Mouse (Mus musculus) CH12.LX (cell line): Measurements from ENCODE around the gene Gm16253. TPM values are rescaled to one million over a fixed set of nuclear protein-coding genes. Genes with fewer than 3 reads are reported as not detected.

Experiments
- DNase-seq: peaks from one replicate; pipeline ENCODE4 v3.0.0-alpha.2; 2013; ENCODE audit errors: extremely low read depth
- H3K27ac ChIP-seq: 2 replicates; pipeline ENCODE4 v1.5.1; 2012; ENCODE audit warnings: low read depth, mild to moderate bottlenecking, control low read depth, moderate library complexity; ENCODE audit not compliant: insufficient read depth
- H3K27me3 ChIP-seq: replicated peaks from 2 replicates; pipeline ENCODE3; 2012; ENCODE audit warnings: inconsistent platforms
- H3K36me3 ChIP-seq, 2 experiments: replicated peaks in 1 of 2; 2 replicates each; pipeline versions ENCODE3 to v1.6.1; 2012; ENCODE audit warnings: inconsistent platforms in 1 of 2, low read length in 1 of 2, mild to moderate bottlenecking in 1 of 2, mixed read lengths in 1 of 2, moderate library complexity in 1 of 2; ENCODE audit not compliant: control insufficient read depth in 1 of 2, insufficient read depth in 1 of 2
- H3K4me1 ChIP-seq, 2 experiments: 2 replicates each; pipeline ENCODE4 v1.6.1; 2012; ENCODE audit warnings: inconsistent platforms in 1 of 2, moderate library complexity in 1 of 2; ENCODE audit not compliant: insufficient read depth in 2 of 2, control insufficient read depth in 1 of 2
- H3K4me2 ChIP-seq: 2 replicates; pipeline ENCODE4 v1.6.1; 2012; ENCODE audit warnings: low read depth, mild to moderate bottlenecking, control low read depth; ENCODE audit not compliant: poor library complexity, insufficient read depth, severe bottlenecking
- H3K4me3 ChIP-seq, 3 experiments: fragments of 150-350 bp in 1 of 3; sonication (generic) in 1 of 3; replicated peaks in 1 of 3; 2 replicates each; pipeline versions ENCODE3 to v1.5.1; 2011 to 2012; ENCODE audit warnings: low read depth in 2 of 3, low read length in 2 of 3, mild to moderate bottlenecking in 2 of 3, moderate library complexity in 2 of 3, control low read depth in 1 of 3, improper control_type of control experiment in 1 of 3, inconsistent platforms in 1 of 3, mixed read lengths in 1 of 3; ENCODE audit not compliant: poor library complexity in 1 of 3
- H3K79me2 ChIP-seq: replicated peaks from 2 replicates; pipeline ENCODE4 v1.6.1; 2012; ENCODE audit warnings: mild to moderate bottlenecking, moderate library complexity; ENCODE audit not compliant: control insufficient read depth, poor library complexity, insufficient read depth, severe bottlenecking; ENCODE audit errors: extremely low read depth
- H3K9ac ChIP-seq: 2 replicates; pipeline ENCODE4 v1.6.1; 2012; ENCODE audit warnings: low read depth, mild to moderate bottlenecking, control low read depth, moderate library complexity; ENCODE audit not compliant: insufficient read depth
- H3K9me3 ChIP-seq: replicated peaks from 2 replicates; pipeline ENCODE3; 2012; ENCODE audit warnings: low read length, inconsistent platforms, mixed read lengths
- BHLHE40 ChIP-seq: IDR thresholded peaks from 2 replicates; pipeline ENCODE4 v1.6.1; 2011; ENCODE audit warnings: mild to moderate bottlenecking, low read depth, low read length, improper control_type of control experiment
- CHD1 ChIP-seq: IDR thresholded peaks from 2 replicates; pipeline ENCODE4 v1.6.1; 2012; ENCODE audit warnings: low read depth, low read length, improper control_type of control experiment, inconsistent platforms
- CTCF ChIP-seq, 2 experiments: IDR thresholded peaks in 1 of 2; conservative IDR thresholded peaks in 1 of 2; 2 replicates each; pipeline ENCODE4 v1.5.1; 2011 to 2012; ENCODE audit warnings: low read depth in 2 of 2, low read length in 2 of 2, improper control_type of control experiment in 1 of 2, inconsistent platforms in 1 of 2, mild to moderate bottlenecking in 1 of 2, moderate library complexity in 1 of 2
- E2F4 ChIP-seq: IDR thresholded peaks from 2 replicates; pipeline ENCODE4 v1.6.1; 2011; ENCODE audit warnings: low read depth, low read length, improper control_type of control experiment; ENCODE audit not compliant: insufficient replicate concordance
- ELF1 ChIP-seq: IDR thresholded peaks from 2 replicates; pipeline ENCODE4 v1.6.1; 2014; ENCODE audit warnings: low read depth, mild to moderate bottlenecking, inconsistent platforms, low read length, improper control_type of control experiment
- EP300 ChIP-seq: IDR thresholded peaks from 2 replicates; pipeline ENCODE4 v1.6.1; 2011; ENCODE audit warnings: low read length, improper control_type of control experiment
- ETS1 ChIP-seq: conservative IDR thresholded peaks from 2 replicates; pipeline ENCODE4 v1.6.1; 2012; ENCODE audit warnings: low read depth, mild to moderate bottlenecking, inconsistent platforms, low read length, improper control_type of control experiment, moderate library complexity
- GABPA ChIP-seq: IDR thresholded peaks from 2 replicates; pipeline ENCODE4 v1.6.1; 2012; ENCODE audit warnings: low read depth, low read length, improper control_type of control experiment, inconsistent platforms; ENCODE audit not compliant: insufficient replicate concordance
- HCFC1 ChIP-seq: IDR thresholded peaks from 2 replicates; pipeline ENCODE4 v1.6.1; 2012; ENCODE audit warnings: low read depth, mild to moderate bottlenecking, inconsistent platforms, low read length, improper control_type of control experiment
- IRF4 ChIP-seq: IDR thresholded peaks from 2 replicates; pipeline ENCODE4 v1.6.1; 2014; ENCODE audit warnings: low read depth, mild to moderate bottlenecking, inconsistent platforms, low read length, improper control_type of control experiment
- JUND ChIP-seq: conservative IDR thresholded peaks from 2 replicates; pipeline ENCODE4 v1.6.1; 2011; ENCODE audit warnings: low read depth, low read length, improper control_type of control experiment
- MAX ChIP-seq: IDR thresholded peaks from 2 replicates; pipeline ENCODE4 v1.6.1; 2011; ENCODE audit warnings: low read length, improper control_type of control experiment
- MAZ ChIP-seq: IDR thresholded peaks from 2 replicates; pipeline ENCODE4 v1.6.1; 2012; ENCODE audit warnings: low read depth, mild to moderate bottlenecking, inconsistent platforms, low read length, improper control_type of control experiment, moderate library complexity
- MEF2A ChIP-seq: IDR thresholded peaks from 2 replicates; pipeline ENCODE4 v1.6.1; 2014; ENCODE audit warnings: low read depth, mild to moderate bottlenecking, inconsistent platforms, low read length, improper control_type of control experiment, borderline replicate concordance
- MXI1 ChIP-seq: IDR thresholded peaks from 2 replicates; pipeline ENCODE4 v1.6.1; 2011; ENCODE audit warnings: mild to moderate bottlenecking, low read depth, low read length, improper control_type of control experiment
- MYC ChIP-seq: IDR thresholded peaks from 2 replicates; pipeline ENCODE4 v1.6.1; 2011; ENCODE audit warnings: low read depth, mild to moderate bottlenecking, improper control_type of control experiment, low read length
- NELFE ChIP-seq: IDR thresholded peaks from 2 replicates; pipeline ENCODE4 v1.6.1; 2011; ENCODE audit warnings: low read depth, low read length, improper control_type of control experiment
- NRF1 ChIP-seq: IDR thresholded peaks from 2 replicates; pipeline ENCODE4 v1.6.1; 2014; ENCODE audit warnings: low read depth, mild to moderate bottlenecking, inconsistent platforms, low read length, improper control_type of control experiment, moderate library complexity
- POLR2A ChIP-seq: IDR thresholded peaks from 2 replicates; pipeline ENCODE4 v1.6.1; 2011; ENCODE audit warnings: low read depth, mild to moderate bottlenecking, improper control_type of control experiment, low read length
- POLR2AphosphoS2 ChIP-seq: IDR thresholded peaks from 2 replicates; pipeline ENCODE4 v1.6.1; 2011; ENCODE audit warnings: low read depth, low read length, improper control_type of control experiment
- RAD21 ChIP-seq: IDR thresholded peaks from 2 replicates; pipeline ENCODE4 v1.6.1; 2011; ENCODE audit warnings: low read depth, mild to moderate bottlenecking, low read length, improper control_type of control experiment, moderate library complexity
- RCOR1 ChIP-seq: conservative IDR thresholded peaks from 2 replicates; pipeline ENCODE4 v1.6.1; 2012; ENCODE audit warnings: low read depth, mild to moderate bottlenecking, inconsistent platforms, low read length, improper control_type of control experiment
- SIN3A ChIP-seq: IDR thresholded peaks from 2 replicates; pipeline ENCODE4 v1.6.1; 2012; ENCODE audit warnings: low read length, improper control_type of control experiment, inconsistent platforms
- TCF12 ChIP-seq: IDR thresholded peaks from 2 replicates; pipeline ENCODE4 v1.6.1; 2014; ENCODE audit warnings: low read depth, mild to moderate bottlenecking, inconsistent platforms, low read length, improper control_type of control experiment
- USF2 ChIP-seq: conservative IDR thresholded peaks from 2 replicates; pipeline ENCODE4 v1.6.1; 2011; ENCODE audit warnings: low read depth, low read length, improper control_type of control experiment
- ZC3H11A ChIP-seq: IDR thresholded peaks from 2 replicates; pipeline ENCODE4 v1.6.1; 2012; ENCODE audit warnings: low read depth, mild to moderate bottlenecking, inconsistent platforms, low read length, improper control_type of control experiment
- dilution Hi-C: fragments of 300-500 bp; cut with MboI; formaldehyde crosslinking; loops from 2 replicates; pipeline ENCODE4 v1.14.3; 2020; ENCODE audit warnings: low sequenced_read_pairs; ENCODE audit not compliant: extremely low pct_unique_long_range_greater_than_20kb, extremely low pct_ligation_motif_present
- in situ Hi-C: fragments of 300-500 bp; cut with MboI; formaldehyde crosslinking; loops from 3 replicates; pipeline ENCODE4 v1.14.3; 2019; ENCODE audit warnings: low sequenced_read_pairs, low pct_ligation_motif_present, low pct_unique_long_range_greater_than_20kb, mixed read lengths
- polyA plus RNA-seq: library from polyadenylated mRNA; unstranded; fragments of >175 nt; gene quantifications from 2 replicates; pipeline ENCODE4 v1.2.1, GENCODE M21; 2012; ENCODE audit warnings: low read depth; ENCODE audit not compliant: insufficient read length
- total RNA-seq, 2 experiments: library from RNA; depleted of rRNA; stranded (reverse); fragments of 300-350 nt in 1 of 2; fragments of >200 nt in 1 of 2; gene quantifications; 2 replicates each; pipeline ENCODE4 v1.2.3; 2012 to 2014

The Gm16253 gene
- total and polyA plus RNA-seq, 3 experiments: 0.46 to 0.72 TPM; not detected in 1

DNA sequence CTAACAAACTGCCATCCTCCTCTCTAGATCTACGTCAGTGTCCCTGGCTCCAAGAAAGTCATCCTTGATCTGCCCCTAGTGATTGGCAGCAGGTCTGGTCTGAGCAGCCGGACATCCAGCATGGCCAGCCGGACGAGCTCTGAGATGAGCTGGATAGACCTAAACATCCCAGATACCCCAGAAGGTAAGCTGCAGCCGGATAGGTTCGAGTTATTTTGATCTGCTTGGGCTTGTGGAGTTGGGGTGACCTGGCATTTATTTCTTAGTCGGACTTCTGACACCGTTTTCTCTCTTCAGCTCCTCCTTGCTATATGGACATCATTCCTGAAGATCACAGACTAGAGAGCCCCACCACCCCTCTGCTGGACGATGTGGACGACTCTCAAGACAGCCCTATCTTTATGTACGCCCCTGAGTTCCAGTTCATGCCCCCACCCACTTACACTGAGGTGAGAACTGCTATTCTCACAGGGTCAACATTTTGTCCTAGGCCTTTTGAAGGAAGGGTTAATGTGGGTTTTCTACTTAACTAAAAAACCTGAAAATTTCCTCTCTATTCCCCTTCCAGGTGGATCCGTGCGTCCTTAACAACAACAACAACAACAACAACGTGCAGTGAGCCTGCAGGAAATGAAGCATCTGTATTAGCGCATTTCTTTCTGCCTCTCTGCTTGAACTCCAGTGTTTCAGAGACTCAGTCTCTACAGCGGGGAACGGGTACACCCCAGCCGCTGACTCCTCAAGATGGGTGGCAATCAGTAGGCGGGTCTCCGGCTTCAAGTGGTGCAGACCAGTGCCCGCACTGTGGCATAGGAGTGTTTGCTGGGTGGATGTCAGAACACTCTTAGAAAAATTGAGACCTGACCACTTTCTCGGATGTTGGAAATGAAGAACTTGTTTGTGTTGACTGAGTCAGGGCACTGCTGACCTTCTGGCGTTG is 16.6 kb upstream of the Gm16253 start:
- TF ChIP-seq EP300 (no peak), USF2 (no peak; the same call in 1 of the 2 replicates), CHD1 (peak; percentile 41; the same call in 1 of the 2 replicates), CTCF (conservative IDR thresholded peaks at IDR 0.05 in 1 of 2, IDR thresholded peaks at IDR 0.05 in 1 of 2; ENCODE audit: low read depth in 2 of 2, low read length in 2 of 2) (no peak), E2F4 (no peak), IRF4 (no peak; the same call in 1 of the 2 replicates), ETS1 (no peak), NRF1 (0 out of 2 replicates have a peak, but pooled peaks have one; percentile 4), POLR2AphosphoS2 (no peak), ELF1 (no peak), ZC3H11A (no peak), RAD21 (no peak)
- Histone ChIP-seq H3K27ac (peak overlapping the region; percentile 86), H3K9ac (peak overlapping the region; percentile 98), H3K9me3 (no peaks in the 10 kb centered on the region), H3K36me3 (peaks cover 28 to 30% of the 10 kb centered on the region in 2 experiments), H3K4me2 (peak overlapping the region; percentile 97), H3K4me1 (peaks cover 8 to 60% of the 10 kb centered on the region in 2 experiments), H3K4me3 (peak overlapping the region; percentile 77 to 100 (median 78)), H3K27me3 (no peaks in the 10 kb centered on the region), H3K79me2 (peaks cover 41% of the 10 kb centered on the region)
- no peak for DNase-seq
- in situ Hi-C loops (no loop called here), dilution Hi-C loops (no loop called here)

DNA sequence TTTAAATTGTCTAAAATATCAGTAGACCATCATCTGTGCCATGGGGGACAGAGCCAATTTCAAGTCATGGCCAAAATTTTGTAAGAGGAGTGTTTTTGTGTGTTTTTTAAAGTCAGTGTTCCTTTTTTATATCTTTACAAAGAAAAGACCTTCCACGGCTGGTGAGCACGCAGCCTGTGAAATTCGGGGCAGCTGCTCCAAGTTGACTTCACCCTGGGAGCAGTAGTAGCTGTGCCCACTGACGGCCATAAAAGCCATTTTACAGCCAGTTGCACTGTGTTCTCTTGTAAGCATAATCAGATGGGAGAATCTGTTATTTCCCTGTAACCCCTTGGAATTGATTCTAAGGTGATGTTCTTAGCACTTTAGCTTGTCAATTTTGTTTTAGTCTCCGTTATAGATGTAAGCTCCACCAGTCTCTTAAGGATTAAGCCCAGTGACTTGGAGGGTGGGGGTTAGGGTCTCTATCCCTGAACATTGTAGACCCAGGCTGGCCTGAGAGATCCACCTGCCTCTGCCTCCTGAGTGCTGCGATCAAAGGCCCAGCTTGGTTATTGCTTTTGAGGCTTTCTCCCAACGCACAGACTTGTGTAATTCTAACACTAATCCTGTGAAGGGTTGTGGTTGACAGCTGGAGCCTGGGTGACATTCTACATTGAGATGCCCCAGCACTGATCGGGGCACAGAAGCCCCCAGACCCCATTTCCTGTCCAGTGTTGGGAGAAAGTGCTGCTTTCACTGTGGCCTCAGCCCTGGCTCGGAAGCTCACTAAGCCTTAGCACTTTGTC is 15.7 kb upstream of the Gm16253 start:
- 0 out of 2 replicates have a peak overlapping the region, but pooled peaks have one; percentile 2 for H3K27ac ChIP-seq
- H3K4me2 ChIP-seq: peak overlapping the region; percentile 97
- dilution Hi-C loops (no loop called here), in situ Hi-C loops (no loop called here)
- DNase-seq: no peak
- H3K79me2 ChIP-seq: peaks cover 41% of the 10 kb centered on the region
- peak overlapping the region; percentile 98 for H3K9ac ChIP-seq
- no peaks in the 10 kb centered on the region for H3K9me3 ChIP-seq
- H3K4me3 ChIP-seq: peak overlapping the region; percentile 77 to 100 (median 78)
- no peaks in the 10 kb centered on the region for H3K27me3 ChIP-seq
- peaks cover 8 to 60% of the 10 kb centered on the region in 2 experiments for H3K4me1 ChIP-seq
- peaks cover 28 to 30% of the 10 kb centered on the region in 2 experiments for H3K36me3 ChIP-seq
- TF ChIP-seq ZC3H11A (no peak), POLR2AphosphoS2 (no peak), GABPA (no peak), USF2 (no peak), NRF1 (no peak), IRF4 (no peak), CHD1 (peak; percentile 52; the same call in 1 of the 2 replicates), E2F4 (no peak), MXI1 (0 out of 2 replicates have a peak, but pooled peaks have one; percentile 39), MAZ (no peak), HCFC1 (no peak), TCF12 (no peak), MAX (no peak), ETS1 (no peak), MEF2A (no peak), BHLHE40 (no peak), RAD21 (no peak), RCOR1 (no peak), SIN3A (peak; percentile 50; the same call in 1 of the 2 replicates), NELFE (no peak), MYC (no peak), POLR2A (no peak; the same call in none of the 2 replicates), JUND (no peak), EP300 (no peak)
